Mouse (Mus musculus): ENCODE measurements at regions not wholly inside any gene's neighbourhood (a gene's known extent, or its start where the extent isn't known, plus 50 kb on each side); places are given as distances from the start of the nearest gene placed in this dataset.

DNA sequence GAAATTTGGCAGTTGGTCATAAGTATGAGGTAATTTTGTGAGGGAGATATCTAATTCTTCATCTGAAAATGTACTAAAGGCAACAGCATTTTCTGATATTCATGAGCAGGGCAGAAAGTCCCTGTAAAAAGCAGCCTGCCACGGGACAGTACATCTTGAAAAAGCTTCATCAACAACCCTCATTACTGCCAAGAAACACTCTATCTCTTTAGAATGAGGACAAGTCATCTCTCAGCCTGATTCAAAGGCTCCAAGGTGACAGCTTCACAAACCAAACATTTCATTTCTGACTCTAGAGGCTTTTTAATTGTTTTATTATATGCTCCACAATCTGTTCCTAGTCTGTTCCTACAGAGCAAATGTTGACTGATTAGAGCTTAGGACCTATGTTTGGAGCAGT lies 260.3 kb downstream of the Aldoart1 start:
- 46% methylated on average over 1 of the region's 1 CpGs for WGBS
- TF ChIP-seq CTCF (IDR thresholded peaks at IDR 0.05; ENCODE audit: low read depth, low read length) (no peak), POLR2A (IDR thresholded peaks at IDR 0.05; ENCODE audit: extremely low read depth, insufficient read depth, low read length) (no peak)
- H3K4me1 ChIP-seq (ENCODE audit: control insufficient read depth, insufficient read depth, low read length): no peaks in the 10 kb centered on the region
- H3K4me3 ChIP-seq (ENCODE audit: insufficient read depth, low read depth, low read length): no peak overlapping the region
- no peaks in the 10 kb centered on the region for H3K36me3 ChIP-seq (ENCODE audit: control insufficient read depth, insufficient read depth, low read length)
- no peak for DNase-seq (ENCODE audit: extremely low read depth, low read depth, low spot score)
- H3K27me3 ChIP-seq (ENCODE audit: control insufficient read depth, insufficient read depth, low read length): no peaks in the 10 kb centered on the region
- H3K79me2 ChIP-seq (ENCODE audit: control insufficient read depth, insufficient read depth, low read length): no peaks in the 10 kb centered on the region
- no peak overlapping the region for H3K27ac ChIP-seq (replicated peaks; ENCODE audit: insufficient read depth, low read depth, low read length)
- no peak overlapping the region for H3K9ac ChIP-seq (ENCODE audit: low read depth, low read length)

DNA sequence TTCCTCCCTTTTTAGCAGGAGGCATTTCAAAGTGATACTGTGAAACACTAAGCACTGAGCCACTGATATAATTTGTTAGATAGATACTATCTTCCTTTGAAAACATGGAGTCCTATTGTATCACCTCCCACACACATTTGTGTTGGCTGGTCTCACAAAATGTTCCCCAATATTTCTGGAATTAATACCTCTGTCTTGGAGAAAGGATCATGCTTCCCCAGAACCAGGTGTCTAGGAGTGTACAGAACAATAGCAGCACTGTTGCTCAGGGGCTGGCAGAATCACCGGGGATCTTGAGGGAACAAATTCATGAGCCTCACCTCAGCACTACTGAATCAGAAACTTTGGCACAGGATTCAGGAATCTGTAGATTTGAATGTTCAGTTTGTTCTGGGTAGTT lies 277.5 kb downstream of the Aldoart1 start:
- Histone ChIP-seq H3K4me1 (ENCODE audit: control insufficient read depth, insufficient read depth, low read length) (no peaks in the 10 kb centered on the region), H3K79me2 (ENCODE audit: control insufficient read depth, insufficient read depth, low read length) (no peaks in the 10 kb centered on the region), H3K4me3 (ENCODE audit: insufficient read depth, low read depth, low read length) (no peak overlapping the region), H3K9ac (ENCODE audit: low read depth, low read length) (no peak overlapping the region), H3K27me3 (ENCODE audit: control insufficient read depth, insufficient read depth, low read length) (no peaks in the 10 kb centered on the region), H3K36me3 (ENCODE audit: control insufficient read depth, insufficient read depth, low read length) (no peaks in the 10 kb centered on the region), H3K27ac (replicated peaks; ENCODE audit: insufficient read depth, low read depth, low read length) (no peak overlapping the region)
- no peak for DNase-seq (ENCODE audit: extremely low read depth, low read depth, low spot score)
- WGBS: 88% methylated on average over 1 of the region's 1 CpGs
- TF ChIP-seq CTCF (IDR thresholded peaks at IDR 0.05; ENCODE audit: low read depth, low read length) (no peak), POLR2A (IDR thresholded peaks at IDR 0.05; ENCODE audit: extremely low read depth, insufficient read depth, low read length) (no peak)

DNA sequence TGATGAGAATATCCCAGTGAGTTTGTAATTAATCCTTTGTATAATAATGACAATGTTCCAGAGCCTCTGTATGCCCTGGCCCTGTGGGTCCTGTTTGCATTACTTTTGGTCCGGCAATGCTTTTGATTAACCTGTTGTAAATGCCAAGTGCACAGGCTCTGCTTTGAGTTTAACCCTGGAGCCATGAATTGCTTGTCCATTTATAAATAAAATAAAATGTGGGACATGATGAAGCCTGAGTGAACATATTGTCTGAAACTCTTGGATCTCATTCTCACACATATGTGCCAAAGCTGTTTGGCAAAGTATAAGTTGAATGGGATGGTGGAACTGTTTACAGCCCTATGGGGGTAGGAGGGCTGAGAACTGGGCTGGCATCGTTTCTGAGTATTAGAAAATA lies 280.5 kb downstream of the Aldoart1 start:
- H3K36me3 ChIP-seq (ENCODE audit: control insufficient read depth, insufficient read depth, low read length): no peaks in the 10 kb centered on the region
- H3K4me3 ChIP-seq (ENCODE audit: insufficient read depth, low read depth, low read length): no peak overlapping the region
- WGBS: 76% methylated on average over 2 of the region's 2 CpGs
- H3K27ac ChIP-seq (replicated peaks; ENCODE audit: insufficient read depth, low read depth, low read length): no peak overlapping the region
- H3K4me1 ChIP-seq (ENCODE audit: control insufficient read depth, insufficient read depth, low read length): no peaks in the 10 kb centered on the region
- TF ChIP-seq POLR2A (IDR thresholded peaks at IDR 0.05; ENCODE audit: extremely low read depth, insufficient read depth, low read length): no peak
- TF ChIP-seq CTCF (IDR thresholded peaks at IDR 0.05; ENCODE audit: low read depth, low read length): no peak
- H3K79me2 ChIP-seq (ENCODE audit: control insufficient read depth, insufficient read depth, low read length): no peaks in the 10 kb centered on the region
- no peak overlapping the region for H3K9ac ChIP-seq (ENCODE audit: low read depth, low read length)
- no peaks in the 10 kb centered on the region for H3K27me3 ChIP-seq (ENCODE audit: control insufficient read depth, insufficient read depth, low read length)
- no peak for DNase-seq (ENCODE audit: extremely low read depth, low read depth, low spot score)

DNA sequence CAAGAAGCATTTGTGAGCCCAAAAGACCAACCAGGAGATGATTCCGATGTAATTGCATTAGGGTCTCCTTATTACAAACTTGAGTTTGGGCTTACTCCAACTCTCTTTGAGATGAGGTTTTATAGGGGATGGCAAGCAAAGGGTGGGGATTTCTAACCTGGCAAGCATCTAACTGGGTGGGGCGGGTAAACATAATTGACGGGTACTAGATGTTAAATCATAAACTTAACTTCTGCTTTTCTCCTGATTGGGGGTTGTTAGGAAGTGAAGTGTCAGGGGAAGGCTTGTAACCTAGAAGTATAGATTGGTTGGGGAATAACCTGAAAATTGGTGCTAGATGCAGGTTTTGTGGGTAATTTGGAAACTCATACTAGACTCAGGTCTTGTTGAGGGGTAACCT lies 287.2 kb downstream of the Aldoart1 start:
- Histone ChIP-seq H3K4me1 (ENCODE audit: control insufficient read depth, insufficient read depth, low read length) (no peaks in the 10 kb centered on the region), H3K9ac (ENCODE audit: low read depth, low read length) (no peak overlapping the region), H3K79me2 (ENCODE audit: control insufficient read depth, insufficient read depth, low read length) (no peaks in the 10 kb centered on the region), H3K36me3 (ENCODE audit: control insufficient read depth, insufficient read depth, low read length) (no peaks in the 10 kb centered on the region), H3K4me3 (ENCODE audit: insufficient read depth, low read depth, low read length) (no peak overlapping the region), H3K27me3 (ENCODE audit: control insufficient read depth, insufficient read depth, low read length) (no peaks in the 10 kb centered on the region), H3K27ac (replicated peaks; ENCODE audit: insufficient read depth, low read depth, low read length) (no peak overlapping the region)
- DNase-seq (ENCODE audit: extremely low read depth, low read depth, low spot score): no peak
- TF ChIP-seq POLR2A (IDR thresholded peaks at IDR 0.05; ENCODE audit: extremely low read depth, insufficient read depth, low read length): no peak
- TF ChIP-seq CTCF (IDR thresholded peaks at IDR 0.05; ENCODE audit: low read depth, low read length): no peak
- WGBS: 90% methylated on average over 3 of the region's 3 CpGs

DNA sequence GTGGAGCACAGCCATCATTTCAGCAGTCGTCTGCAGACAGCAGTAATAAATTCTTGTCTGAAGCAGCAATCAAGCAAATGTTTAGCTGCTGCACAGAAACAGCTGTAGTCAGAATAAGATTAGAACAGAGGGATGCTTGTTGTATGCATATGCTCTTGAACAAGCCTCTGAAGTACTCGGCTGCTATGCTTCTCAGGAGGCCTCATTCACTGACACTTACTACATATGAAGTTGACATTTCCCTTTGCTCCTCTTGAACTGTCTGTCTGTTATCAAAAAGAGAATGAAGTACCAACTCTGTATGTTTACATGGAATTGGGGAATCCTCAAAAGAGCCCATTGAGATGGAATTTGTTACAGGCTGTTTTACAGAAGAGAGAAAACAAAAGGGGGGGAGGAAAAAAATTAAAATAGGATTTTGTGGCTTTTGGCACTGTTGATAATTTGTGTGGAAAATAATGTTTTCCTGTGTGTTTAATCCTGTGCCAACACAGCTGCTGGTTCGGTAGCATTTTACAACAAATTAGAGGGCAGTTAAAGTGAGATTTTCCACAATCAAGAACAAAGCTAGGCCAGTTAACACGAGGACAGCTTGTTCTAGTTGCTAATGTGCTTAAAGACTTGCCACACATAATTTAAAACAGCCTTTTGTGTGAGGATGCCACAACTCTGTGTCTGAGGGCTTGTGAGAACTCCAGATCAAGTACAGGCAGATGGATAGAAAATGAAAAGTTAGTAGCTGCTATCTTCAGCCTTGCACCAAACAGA lies 289.3 kb downstream of the Aldoart1 start:
- Histone ChIP-seq H3K27me3 (ENCODE audit: control insufficient read depth, insufficient read depth, low read length) (no peaks in the 10 kb centered on the region), H3K36me3 (ENCODE audit: control insufficient read depth, insufficient read depth, low read length) (no peaks in the 10 kb centered on the region), H3K79me2 (ENCODE audit: control insufficient read depth, insufficient read depth, low read length) (no peaks in the 10 kb centered on the region), H3K4me3 (ENCODE audit: insufficient read depth, low read depth, low read length) (no peak overlapping the region), H3K4me1 (ENCODE audit: control insufficient read depth, insufficient read depth, low read length) (no peaks in the 10 kb centered on the region), H3K27ac (replicated peaks; ENCODE audit: insufficient read depth, low read depth, low read length) (no peak overlapping the region), H3K9ac (ENCODE audit: low read depth, low read length) (no peak overlapping the region)
- WGBS: 53% methylated on average over 4 of the region's 4 CpGs
- DNase-seq (ENCODE audit: extremely low read depth, low read depth, low spot score): no peak
- TF ChIP-seq CTCF (IDR thresholded peaks at IDR 0.05; ENCODE audit: low read depth, low read length) (no peak), POLR2A (IDR thresholded peaks at IDR 0.05; ENCODE audit: extremely low read depth, insufficient read depth, low read length) (no peak)

DNA sequence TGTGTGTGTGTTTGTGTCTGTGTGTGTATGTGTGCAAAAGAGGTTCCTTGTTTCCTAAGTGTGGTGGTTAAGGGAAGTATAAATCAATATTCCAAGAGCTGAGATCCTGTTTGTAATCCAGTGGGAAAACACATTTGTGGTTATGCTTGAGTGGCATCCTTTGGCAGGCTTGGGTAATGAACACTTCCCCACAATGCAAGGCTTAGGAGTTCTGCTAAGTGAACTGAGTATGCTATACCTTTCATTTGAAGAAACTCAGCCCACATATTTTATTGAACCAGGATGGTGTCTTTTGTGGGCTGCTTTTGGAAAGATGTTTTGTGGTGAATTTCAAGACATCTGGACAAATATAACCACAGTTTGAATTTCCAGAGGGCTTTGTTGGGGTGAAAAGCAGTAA lies 298.2 kb downstream of the Aldoart1 start:
- Histone ChIP-seq H3K79me2 (ENCODE audit: control insufficient read depth, insufficient read depth, low read length) (no peaks in the 10 kb centered on the region), H3K36me3 (ENCODE audit: control insufficient read depth, insufficient read depth, low read length) (no peaks in the 10 kb centered on the region), H3K27me3 (ENCODE audit: control insufficient read depth, insufficient read depth, low read length) (no peaks in the 10 kb centered on the region), H3K9ac (ENCODE audit: low read depth, low read length) (no peak overlapping the region), H3K27ac (replicated peaks; ENCODE audit: insufficient read depth, low read depth, low read length) (no peak overlapping the region), H3K4me1 (ENCODE audit: control insufficient read depth, insufficient read depth, low read length) (no peaks in the 10 kb centered on the region), H3K4me3 (ENCODE audit: insufficient read depth, low read depth, low read length) (no peak overlapping the region)
- TF ChIP-seq CTCF (IDR thresholded peaks at IDR 0.05; ENCODE audit: low read depth, low read length): no peak
- no peak for TF ChIP-seq POLR2A (IDR thresholded peaks at IDR 0.05; ENCODE audit: extremely low read depth, insufficient read depth, low read length)
- no peak for DNase-seq (ENCODE audit: extremely low read depth, low read depth, low spot score)
